Mouse (Mus musculus): Measurements from ENCODE around the gene Snupn.
"Not testable (repeated sequence)": the region's sequence is repeated elsewhere in the genome, so short reads cannot be mapped to it uniquely, and the experiment has no call there.

- not testable (repeated sequence) for TF ChIP-seq CTCF (conservative IDR thresholded peaks at IDR 0.05; ENCODE audit: low read length); POU5F1 (IDR thresholded peaks at IDR 0.05; ENCODE audit: borderline replicate concordance, low read length); NANOG (IDR thresholded peaks at IDR 0.05; ENCODE audit: borderline replicate concordance, low read length)
Observed at GRCm38 (mm10) chr9:56948699-56949098, 2.0 kb upstream of the Snupn start.
